ENCODE assay signal across 10 mouse cellular contexts in genomic region chr9:29791199-29791915, GRCm38 (mm10).
DNase-seq lines count a peak whose midpoint lies in the region; ATAC-seq and TF ChIP-seq lines count a peak whose summit lies in the region.
"Had no signal": no experiment of that assay in that cellular context is flagged by ENCODE, and none has a peak within 500 bp of the region (broad histone marks: within the 10 kb centered on the region; RNA-seq: fewer than 3 reads in every experiment).

No protein-coding gene starts in this region.

- no peak overlapping the region for H3K27ac ChIP-seq in midbrain, postnatal 0 days (ENCODE audit: low read depth, low read length)
- H3K27ac ChIP-seq in midbrain, embryonic 10.5 days (replicated peaks): no peak overlapping the region
- H3K27ac ChIP-seq in hindbrain, embryonic 15.5 days (replicated peaks): peak overlapping the region; percentile 21

- intact Hi-C loops in left cerebral cortex, postnatal 36 days (cut with DNase I): no loop called here

- TF ChIP-seq CTCF in midbrain, postnatal 0 days (IDR thresholded peaks at IDR 0.05): no peak

- WGBS in midbrain, postnatal 0 days: 71% methylated on average over 10 of the region's 10 CpGs
- WGBS in midbrain, embryonic 10.5 days: 74% methylated on average over 10 of the region's 10 CpGs
- 55% methylated on average over 10 of the region's 10 CpGs for WGBS in hindbrain, embryonic 15.5 days

- no peak for ATAC-seq in midbrain, postnatal 0 days (ENCODE audit: low FRiP score)
- ATAC-seq in hindbrain, embryonic 15.5 days (ENCODE audit: low FRiP score, low read depth): peak; percentile 85

- H3K27me3 ChIP-seq in midbrain, postnatal 0 days (ENCODE audit: insufficient read depth, low read length): no peaks in the 10 kb centered on the region
- H3K27me3 ChIP-seq in midbrain, embryonic 10.5 days (ENCODE audit: low read depth, poor library complexity, severe bottlenecking): peaks cover 4% of the 10 kb centered on the region; the same call in 1 of the 2 replicates
- no peaks in the 10 kb centered on the region for H3K27me3 ChIP-seq in hindbrain, embryonic 15.5 days

- H3K4me2 ChIP-seq in midbrain, postnatal 0 days (ENCODE audit: low read depth, low read length, poor library complexity, severe bottlenecking): no peak overlapping the region
- no peak overlapping the region for H3K4me2 ChIP-seq in hindbrain, embryonic 15.5 days

- no peak overlapping the region for H3K4me3 ChIP-seq in midbrain, postnatal 0 days (ENCODE audit: low read depth, low read length)
- H3K4me3 ChIP-seq in midbrain, embryonic 10.5 days: no peak overlapping the region
- H3K4me3 ChIP-seq in hindbrain, embryonic 15.5 days: no peak overlapping the region

- no peak overlapping the region for H3K9ac ChIP-seq in midbrain, postnatal 0 days (replicated peaks; ENCODE audit: low read length, poor library complexity, severe bottlenecking)
- no peak overlapping the region for H3K9ac ChIP-seq in hindbrain, embryonic 15.5 days

- H3K9me3 ChIP-seq in midbrain, postnatal 0 days (ENCODE audit: low read length): no peaks in the 10 kb centered on the region
- no peaks in the 10 kb centered on the region for H3K9me3 ChIP-seq in midbrain, embryonic 10.5 days (replicated peaks)
- no peaks in the 10 kb centered on the region for H3K9me3 ChIP-seq in hindbrain, embryonic 15.5 days

- peak; percentile 82 for DNase-seq in midbrain, postnatal 0 days (ENCODE audit: low spot score)
- DNase-seq in midbrain, embryonic 10.5 days (ENCODE audit: low spot score): no peak
- peak; percentile 77 to 87 for DNase-seq in cerebellum, postnatal 14 days
- peak; percentile 64 for DNase-seq in retina, embryonic 14.5 days (ENCODE audit: low spot score)
- DNase-seq in right cerebral cortex, postnatal 36 days (ENCODE audit: low spot score in 2 of 2): no peak
- no peak for DNase-seq in left cerebral cortex, postnatal 36 days (ENCODE audit: low spot score in 2 of 2)
- no peak for DNase-seq in urinary bladder, postnatal 10 days (ENCODE audit: low spot score)
- DNase-seq: adrenal gland, postnatal 25 days; kidney, adult 2 months had no signal

- H3K36me3 ChIP-seq in midbrain, postnatal 0 days (ENCODE audit: insufficient read depth, low read length): no peaks in the 10 kb centered on the region
- no peaks in the 10 kb centered on the region for H3K36me3 ChIP-seq in midbrain, embryonic 10.5 days
- H3K36me3 ChIP-seq in hindbrain, embryonic 15.5 days: no peaks in the 10 kb centered on the region

- no peaks in the 10 kb centered on the region for H3K4me1 ChIP-seq in midbrain, postnatal 0 days (ENCODE audit: insufficient read depth, low read length)
- peaks cover 10% of the 10 kb centered on the region for H3K4me1 ChIP-seq in midbrain, embryonic 10.5 days
- no peaks in the 10 kb centered on the region for H3K4me1 ChIP-seq in hindbrain, embryonic 15.5 days (replicated peaks)

Comparison
In these comparisons a context has a peak if more than half of its experiments do, and no peak if none do; other contexts are left out.
1. DNase-seq: peak in midbrain, postnatal 0 days (single experiment), cerebellum, postnatal 14 days (2 of 2) and retina, embryonic 14.5 days (single experiment); none in midbrain, embryonic 10.5 days (single experiment), right cerebral cortex, postnatal 36 days (0 of 2), left cerebral cortex, postnatal 36 days (0 of 2) and urinary bladder, postnatal 10 days (single experiment).